ENCODE assay signal across 8 mouse cellular contexts in genomic region chrX:105764162-105765004, GRCm38 (mm10). TPM values are rescaled to one million over a fixed set of nuclear protein-coding genes. Genes with fewer than 3 reads are reported as not detected.
DNase-seq lines count a peak whose midpoint lies in the region; ATAC-seq and TF ChIP-seq lines count a peak whose summit lies in the region.

Fgf16 (plus strand) TSS chrX:105764279.

- H3K9me3 ChIP-seq in embryonic facial prominence, embryonic 11.5 days (replicated peaks; ENCODE audit: control insufficient read depth, low read length): no peaks in the 10 kb centered on the region
- no peaks in the 10 kb centered on the region for H3K9me3 ChIP-seq in heart, embryonic 16.5 days (replicated peaks; ENCODE audit: control insufficient read depth, low read length)
- no peaks in the 10 kb centered on the region for H3K9me3 ChIP-seq in liver, embryonic 11.5 days (ENCODE audit: control insufficient read depth, low read length)

- H3K4me3 ChIP-seq in cerebellum, adult 2 months (replicated peaks; ENCODE audit: insufficient read depth, low read depth, low read length): peak within 1 kb of the TSS; percentile 55
- H3K4me3 ChIP-seq in embryonic facial prominence, embryonic 11.5 days (ENCODE audit: low read depth, low read length): peak within 1 kb of the TSS; percentile 30
- H3K4me3 ChIP-seq in heart, embryonic 16.5 days (ENCODE audit: low read length): peak within 1 kb of the TSS; percentile 56
- peak within 1 kb of the TSS; percentile 37 for H3K4me3 ChIP-seq in liver, embryonic 11.5 days (ENCODE audit: low read depth, low read length)

- H3K9ac ChIP-seq in embryonic facial prominence, embryonic 11.5 days (replicated peaks; ENCODE audit: low read length): peak within 1 kb of the TSS; percentile 13; the same call in 1 of the 2 replicates
- H3K9ac ChIP-seq in heart, embryonic 16.5 days (ENCODE audit: low read length): peak within 1 kb of the TSS; percentile 68
- no peak within 1 kb of the TSS for H3K9ac ChIP-seq in liver, embryonic 11.5 days (ENCODE audit: low read depth, low read length)

- no peak for TF ChIP-seq POLR2A in cerebellum, adult 2 months (IDR thresholded peaks at IDR 0.05; ENCODE audit: borderline replicate concordance, insufficient read depth, low read length)

- DNase-seq in cerebellum, adult 2 months: peak in 1 of 2 experiments; percentile 15
- no peak for DNase-seq in cerebellum, adult 8-10 months
- DNase-seq in CD4-positive helper T cell, adult 2 months (ENCODE audit: low read depth, low spot score): peak; percentile 11
- peak; percentile 2 for DNase-seq in embryonic facial prominence, embryonic 11.5 days (ENCODE audit: low spot score)
- peak; percentile 37 for DNase-seq in liver, embryonic 11.5 days (ENCODE audit: low spot score)
- peak; percentile 14 for DNase-seq in splenic B cell, adult 2 months (ENCODE audit: low read depth, low spot score)
- no peak for DNase-seq in frontal cortex, postnatal 14 days (ENCODE audit: low spot score in 2 of 2)

- no peak within 1 kb of the TSS for H3K27ac ChIP-seq in cerebellum, adult 2 months (ENCODE audit: insufficient read depth, low read length)
- no peak within 1 kb of the TSS for H3K27ac ChIP-seq in embryonic facial prominence, embryonic 11.5 days (replicated peaks; ENCODE audit: low read depth, low read length)
- no peak within 1 kb of the TSS for H3K27ac ChIP-seq in heart, embryonic 16.5 days (ENCODE audit: low read length)
- H3K27ac ChIP-seq in liver, embryonic 11.5 days (ENCODE audit: low read depth, low read length): no peak within 1 kb of the TSS

- no peak for ATAC-seq in embryonic facial prominence, embryonic 11.5 days (replicated peaks; ENCODE audit: insufficient number of reproducible peaks, low FRiP score, low TSS enrichment, low read depth)
- ATAC-seq in heart, embryonic 16.5 days (replicated peaks; ENCODE audit: extremely low read depth, insufficient read depth, low FRiP score): no peak
- ATAC-seq in liver, embryonic 11.5 days (replicated peaks; ENCODE audit: low FRiP score): no peak

- TF ChIP-seq CTCF in cerebellum, adult 2 months (IDR thresholded peaks at IDR 0.05; ENCODE audit: borderline replicate concordance, insufficient read depth, low read depth, low read length): no peak

- H3K4me2 ChIP-seq in embryonic facial prominence, embryonic 11.5 days (ENCODE audit: low read depth, low read length): peak within 1 kb of the TSS; percentile 56
- H3K4me2 ChIP-seq in heart, embryonic 16.5 days (ENCODE audit: low read depth, low read length): peak within 1 kb of the TSS; percentile 78
- H3K4me2 ChIP-seq in liver, embryonic 11.5 days: peak within 1 kb of the TSS; percentile 61

- 11% methylated on average over 64 of the region's 86 CpGs for WGBS in cerebellum, adult 2 months
- 17% methylated on average over 50 of the region's 86 CpGs for whole genome bisulfite sequencing in embryonic facial prominence, embryonic 11.5 days
- 9% methylated on average over 66 of the region's 86 CpGs for WGBS in heart, embryonic 16.5 days
- WGBS in liver, embryonic 11.5 days: 12% methylated on average over 50 of the region's 86 CpGs

- no peaks in the 10 kb centered on the region for H3K36me3 ChIP-seq in embryonic facial prominence, embryonic 11.5 days (replicated peaks; ENCODE audit: control insufficient read depth, insufficient read depth, low read depth, low read length)
- no peaks in the 10 kb centered on the region for H3K36me3 ChIP-seq in heart, embryonic 16.5 days (ENCODE audit: control insufficient read depth, insufficient read depth)
- no peaks in the 10 kb centered on the region for H3K36me3 ChIP-seq in liver, embryonic 11.5 days (ENCODE audit: control insufficient read depth, insufficient read depth, low read length)
- no peaks in the 10 kb centered on the region for H3K36me3 ChIP-seq in splenic B cell, adult 2 months (ENCODE audit: control insufficient read depth, insufficient read depth, low read length, poor library complexity, severe bottlenecking)

- H3K4me1 ChIP-seq in cerebellum, adult 2 months (ENCODE audit: control insufficient read depth, insufficient read depth, low read length): no peaks in the 10 kb centered on the region
- no peaks in the 10 kb centered on the region; the same call in 1 of the 2 replicates for H3K4me1 ChIP-seq in embryonic facial prominence, embryonic 11.5 days (ENCODE audit: control insufficient read depth, insufficient read depth, low read length)
- H3K4me1 ChIP-seq in heart, embryonic 16.5 days (ENCODE audit: control insufficient read depth, insufficient read depth, low read length): peaks cover 3% of the 10 kb centered on the region
- no peaks in the 10 kb centered on the region; the same call in 1 of the 2 replicates for H3K4me1 ChIP-seq in liver, embryonic 11.5 days (replicated peaks; ENCODE audit: control insufficient read depth, insufficient read depth, low read length)

- H3K27me3 ChIP-seq in cerebellum, adult 2 months (ENCODE audit: control insufficient read depth, insufficient read depth, low read length): no peaks in the 10 kb centered on the region; the same call in 1 of the 2 replicates
- H3K27me3 ChIP-seq in embryonic facial prominence, embryonic 11.5 days (ENCODE audit: control insufficient read depth, insufficient read depth, low read length): peaks cover 28% of the 10 kb centered on the region
- peaks cover 19% of the 10 kb centered on the region for H3K27me3 ChIP-seq in heart, embryonic 16.5 days (ENCODE audit: control insufficient read depth, insufficient read depth, low read length)
- H3K27me3 ChIP-seq in liver, embryonic 11.5 days (replicated peaks; ENCODE audit: control insufficient read depth, insufficient read depth, low read length): peaks cover 57% of the 10 kb centered on the region
- no peaks in the 10 kb centered on the region for H3K27me3 ChIP-seq in splenic B cell, adult 2 months (ENCODE audit: control insufficient read depth, insufficient read depth, low read length, poor library complexity, severe bottlenecking)

RNA-seq across cellular contexts. Expression of gene Fgf16, which starts in this region (rescaled TPM):
- 0.08 TPM in 2 replicates for polyA plus RNA-seq in cerebellum, adult 2 months (2012; rRNA removed)
- polyA plus RNA-seq in embryonic facial prominence, embryonic 11.5 days (2014; fragmentation: Nextera tagmentation; extraction: Ambion mirVana): 0.13 and 0.29 TPM in 2 replicates
- polyA plus RNA-seq in heart, embryonic 16.5 days (2015; fragmentation: Nextera tagmentation; extraction: Ambion mirVana): 0.96 and 0.98 TPM in 2 replicates
- polyA plus RNA-seq in liver, embryonic 11.5 days (2014; fragmentation: Nextera tagmentation; extraction: Ambion mirVana): not detected in 2 replicates

Comparison
In these comparisons a context has a peak if more than half of its experiments do, and no peak if none do; other contexts are left out.
1. Peak in DNase-seq, H3K4me3 ChIP-seq, H3K9ac ChIP-seq and H3K4me2 ChIP-seq in embryonic facial prominence, embryonic 11.5 days; RNA of the gene not detected or under 1 TPM.
2. Peak in DNase-seq, H3K4me3 ChIP-seq and H3K4me2 ChIP-seq in liver, embryonic 11.5 days; RNA of the gene not detected or under 1 TPM.
3. DNase-seq: peak in CD4-positive helper T cell, adult 2 months (single experiment) and splenic B cell, adult 2 months (single experiment); none in cerebellum, adult 8-10 months (single experiment) and frontal cortex, postnatal 14 days (0 of 2).
4. Peak in every context shown above with its lines, with median percentiles within 50 percentile points of each other: H3K4me3 ChIP-seq and H3K4me2 ChIP-seq.